Mouse (Mus musculus) intestine, postnatal 0 days (tissue): ENCODE measurements at regions not wholly inside any gene's neighbourhood (a gene's known extent, or its start where the extent isn't known, plus 50 kb on each side); places are given as distances from the start of the nearest gene placed in this dataset.
A peak's percentile ranks its signal among the peaks of the same experiment; 100 is the strongest.

Source experiments
- ATAC-seq: fragments of 200-750 bp; cut with Nextera tagmentation; 2 replicates; pipeline ENCODE4 v1.8.0; 2017; ENCODE audit warnings: mild to moderate bottlenecking, moderate TSS enrichment, moderate library complexity
- H3K27ac ChIP-seq: fragments of 300-500 bp; sonication (generic); 2 replicates; pipeline ENCODE4 v1.5.1; 2014; ENCODE audit warnings: mild to moderate bottlenecking, low read depth, low read length, moderate library complexity
- H3K27me3 ChIP-seq: fragments of 300-500 bp; sonication (generic); replicated peaks from 2 replicates; pipeline ENCODE4 v1.6.1; 2014; ENCODE audit warnings: low read length, mixed read lengths; ENCODE audit not compliant: control insufficient read depth, insufficient read depth
- H3K36me3 ChIP-seq: fragments of 300-500 bp; sonication (generic); 2 replicates; pipeline ENCODE4 v1.6.1; 2014; ENCODE audit warnings: mild to moderate bottlenecking, moderate library complexity; ENCODE audit not compliant: control insufficient read depth, insufficient read depth
- H3K4me1 ChIP-seq: fragments of 300-500 bp; sonication (generic); replicated peaks from 2 replicates; pipeline ENCODE4 v1.6.1; 2014; ENCODE audit warnings: antibody characterized with exemption, low read length, mixed read lengths; ENCODE audit not compliant: control insufficient read depth, insufficient read depth
- H3K4me2 ChIP-seq: fragments of 300-500 bp; sonication (generic); replicated peaks from 2 replicates; pipeline ENCODE4 v1.6.1; 2014; ENCODE audit warnings: low read depth, mild to moderate bottlenecking, moderate library complexity
- H3K4me3 ChIP-seq: fragments of 300-500 bp; sonication (generic); 2 replicates; pipeline ENCODE4 v1.5.1; 2014; ENCODE audit warnings: low read depth, low read length
- H3K9ac ChIP-seq: fragments of 300-500 bp; sonication (generic); 2 replicates; pipeline ENCODE4 v1.6.1; 2014; ENCODE audit warnings: mild to moderate bottlenecking, low read depth, low read length
- H3K9me3 ChIP-seq: fragments of 300-500 bp; sonication (generic); 2 replicates; pipeline ENCODE4 v1.6.1; 2016; ENCODE audit warnings: mixed run types; ENCODE audit not compliant: control insufficient read depth
- CTCF ChIP-seq: sonication (generic); IDR thresholded peaks from 2 replicates; pipeline ENCODE4 v1.5.1; 2016; ENCODE audit warnings: low read depth, mild to moderate bottlenecking, control low read depth, antibody characterized with exemption, moderate library complexity
- WGBS: fragments of 180-500 bp; shearing (Covaris S2); extraction: QIAGEN DNeasy Blood & Tissue Kit; methylation state at CpG from one replicate; pipeline ENCODE4 v1.1.7; 2014; 5-methylcytosine and 5-hydroxymethylcytosine counted together

GRCm38 (mm10) chr17:45880761-45881160 is 147.1 kb upstream of the 1600014C23Rik start:
- Histone ChIP-seq H3K4me3 (no peak overlapping the region), H3K36me3 (no peaks in the 10 kb centered on the region), H3K4me1 (peaks cover 6% of the 10 kb centered on the region; the same call in 1 of the 2 replicates), H3K27ac (no peak overlapping the region), H3K27me3 (no peaks in the 10 kb centered on the region), H3K9me3 (no peaks in the 10 kb centered on the region), H3K9ac (no peak overlapping the region), H3K4me2 (no peak overlapping the region)
- no peak for ATAC-seq
- TF ChIP-seq CTCF, result no peak
- WGBS, result 88% methylated on average over 6 of the region's 6 CpGs

GRCm38 (mm10) chr17:45879478-45880250 is 146.0 kb upstream of the 1600014C23Rik start:
- Histone ChIP-seq H3K36me3 (no peaks in the 10 kb centered on the region), H3K27me3 (no peaks in the 10 kb centered on the region), H3K4me2 (no peak overlapping the region), H3K9ac (no peak overlapping the region), H3K9me3 (no peaks in the 10 kb centered on the region), H3K27ac (no peak overlapping the region), H3K4me1 (no peaks in the 10 kb centered on the region), H3K4me3 (no peak overlapping the region)
- WGBS, result 74% methylated on average over 6 of the region's 6 CpGs
- TF ChIP-seq CTCF, result no peak
- ATAC-seq, result no peak

DNA sequence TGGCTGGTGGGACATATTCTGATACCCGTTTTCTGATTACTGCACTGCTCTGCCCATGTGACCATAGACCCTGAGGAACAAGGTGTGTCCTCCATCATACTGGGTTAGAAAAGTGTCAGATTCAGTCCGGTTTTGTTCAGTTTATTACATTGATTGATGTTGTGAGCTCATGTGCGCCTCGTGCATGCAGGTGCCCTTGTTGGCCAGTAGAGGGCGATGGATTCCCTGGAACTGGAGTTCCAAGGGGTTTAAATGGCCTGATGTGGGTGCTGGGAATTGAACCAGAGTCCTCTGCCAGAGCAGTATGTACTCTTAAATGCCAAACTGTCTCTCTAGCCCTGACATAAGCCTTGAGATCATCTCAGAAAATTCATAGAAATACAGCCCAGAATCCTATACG is 144.8 kb upstream of the 1600014C23Rik start:
- Histone ChIP-seq H3K4me2 (no peak overlapping the region), H3K4me3 (no peak overlapping the region), H3K36me3 (no peaks in the 10 kb centered on the region), H3K9ac (no peak overlapping the region), H3K27me3 (no peaks in the 10 kb centered on the region), H3K27ac (no peak overlapping the region), H3K4me1 (no peaks in the 10 kb centered on the region), H3K9me3 (no peaks in the 10 kb centered on the region)
- ATAC-seq, result no peak
- peak; percentile 49 for TF ChIP-seq CTCF
- 86% methylated on average over 6 of the region's 6 CpGs for WGBS

DNA sequence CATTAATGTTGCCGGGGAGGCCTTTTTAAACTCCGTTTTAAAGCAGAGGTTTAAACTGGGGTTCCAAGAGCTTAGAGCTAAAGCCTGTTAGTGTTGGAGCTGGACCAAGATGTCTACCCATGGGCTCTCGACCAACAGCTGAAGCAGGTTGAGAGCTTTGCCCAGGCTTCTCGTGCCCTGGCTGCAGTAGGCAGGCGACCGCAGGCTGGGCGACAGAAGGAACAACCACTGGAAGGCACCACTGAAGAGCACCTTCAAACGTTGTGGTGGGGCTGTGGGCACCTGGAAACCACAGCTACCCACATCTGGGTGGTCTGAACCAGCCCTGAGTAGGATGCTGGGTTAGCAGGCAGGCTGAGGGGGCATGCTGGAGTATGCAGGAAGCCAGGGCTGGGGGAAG is 141.7 kb upstream of the 1600014C23Rik start:
- ATAC-seq, result no peak
- Histone ChIP-seq H3K4me2 (no peak overlapping the region), H3K27ac (no peak overlapping the region), H3K4me3 (no peak overlapping the region), H3K4me1 (peaks cover 13% of the 10 kb centered on the region), H3K9me3 (no peaks in the 10 kb centered on the region), H3K27me3 (no peaks in the 10 kb centered on the region; the same call in 1 of the 2 replicates), H3K36me3 (no peaks in the 10 kb centered on the region), H3K9ac (no peak overlapping the region)
- 86% methylated on average over 8 of the region's 8 CpGs for WGBS
- TF ChIP-seq CTCF, result no peak

DNA sequence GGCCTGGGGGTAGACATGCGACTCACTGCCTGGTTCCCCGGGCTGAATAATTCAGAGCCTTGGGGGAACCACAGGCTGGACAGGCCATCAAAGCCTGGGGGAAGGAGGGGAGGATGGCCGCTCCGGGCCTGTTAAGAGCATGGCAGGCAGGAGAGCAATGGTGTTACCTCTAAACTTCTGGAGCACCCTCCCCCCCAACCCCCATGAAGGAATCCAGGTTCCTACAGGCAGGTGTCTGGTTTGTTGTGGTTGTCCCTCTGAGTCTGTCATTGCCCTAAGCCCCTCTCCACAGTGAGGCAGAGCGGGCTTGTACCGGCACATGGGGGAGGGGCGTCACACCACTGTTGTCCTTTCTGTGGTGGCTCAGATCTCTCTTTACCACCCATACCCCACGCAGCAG is 140.4 kb upstream of the 1600014C23Rik start:
- TF ChIP-seq CTCF, result no peak
- Histone ChIP-seq H3K4me3 (no peak overlapping the region), H3K4me2 (peak overlapping the region; percentile 48; the same call in 1 of the 2 replicates), H3K9ac (no peak overlapping the region), H3K27ac (no peak overlapping the region), H3K4me1 (peaks cover 13% of the 10 kb centered on the region), H3K36me3 (no peaks in the 10 kb centered on the region), H3K9me3 (no peaks in the 10 kb centered on the region), H3K27me3 (no peaks in the 10 kb centered on the region; the same call in 1 of the 2 replicates)
- 35% methylated on average over 8 of the region's 8 CpGs for WGBS
- ATAC-seq, result no peak

DNA sequence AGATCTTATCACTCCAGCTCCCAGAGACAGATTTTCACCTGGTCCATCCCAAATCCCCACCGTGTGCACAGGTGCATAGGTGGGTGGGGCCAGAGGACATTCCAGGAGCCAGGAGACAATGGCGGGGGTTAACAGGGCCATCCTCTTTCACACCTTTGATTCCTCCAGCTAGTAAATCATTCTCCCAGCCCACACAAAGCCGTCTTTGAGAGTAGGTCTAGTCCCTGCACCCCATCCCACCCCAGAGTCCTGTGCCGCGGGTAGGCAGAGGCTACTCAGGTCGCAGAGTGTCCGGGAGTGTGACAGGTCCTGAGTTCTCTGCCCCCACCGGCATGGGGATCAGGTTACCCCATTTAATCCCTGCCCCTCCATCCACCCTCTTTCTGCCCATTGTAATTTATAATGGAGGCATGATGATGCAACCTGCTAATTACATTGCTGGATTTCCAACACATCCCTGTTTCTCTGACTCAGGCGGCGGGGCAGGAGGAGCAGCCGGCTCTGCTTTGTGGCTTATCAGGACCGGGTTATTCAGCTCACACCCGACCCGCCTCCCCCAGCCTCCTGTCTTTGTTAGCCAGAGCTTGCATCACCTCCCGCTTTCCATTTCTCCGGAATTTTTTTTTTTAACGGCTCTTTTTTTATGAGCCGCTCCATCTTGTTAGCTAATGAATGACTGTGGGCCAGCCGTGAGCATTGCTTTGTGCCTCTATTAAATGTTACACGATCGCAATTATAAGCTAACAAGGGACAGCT is 139.7 kb upstream of the 1600014C23Rik start:
- H3K36me3 ChIP-seq, result no peaks in the 10 kb centered on the region
- no peak for TF ChIP-seq CTCF
- WGBS, result 6% methylated on average over 21 of the region's 21 CpGs
- H3K9me3 ChIP-seq, result no peaks in the 10 kb centered on the region
- H3K9ac ChIP-seq, result no peak overlapping the region
- ATAC-seq, result peak; percentile 72
- no peaks in the 10 kb centered on the region; the same call in 1 of the 2 replicates for H3K27me3 ChIP-seq
- no peak overlapping the region for H3K4me3 ChIP-seq
- peak overlapping the region; percentile 48 for H3K4me2 ChIP-seq
- peaks cover 13% of the 10 kb centered on the region for H3K4me1 ChIP-seq
- no peak overlapping the region for H3K27ac ChIP-seq
